Mouse (Mus musculus) heart, embryonic 11.5 days (tissue): Measurements from ENCODE around the gene Gm21976. TPM values are rescaled to one million over a fixed set of nuclear protein-coding genes. Genes with fewer than 3 reads are reported as not detected.

Experiments
- ATAC-seq: fragments of 200-750 bp; cut with Nextera tagmentation; replicated peaks from 2 replicates; pipeline ENCODE4 v1.8.0; 2017; ENCODE audit warnings: moderate library complexity; ENCODE audit not compliant: insufficient number of reproducible peaks, low FRiP score, low TSS enrichment
- H3K27ac ChIP-seq: fragments of 300-500 bp; sonication (generic); 2 replicates; pipeline ENCODE4 v1.5.1; 2014; ENCODE audit warnings: mild to moderate bottlenecking, low read depth, low read length
- H3K27me3 ChIP-seq: fragments of 300-500 bp; sonication (generic); 2 replicates; pipeline ENCODE4 v1.6.1; 2014; ENCODE audit warnings: mild to moderate bottlenecking, low read length, mixed read lengths; ENCODE audit not compliant: control insufficient read depth, insufficient read depth
- H3K36me3 ChIP-seq: fragments of 300-500 bp; sonication (generic); 2 replicates; pipeline ENCODE4 v1.6.1; 2014; ENCODE audit warnings: mild to moderate bottlenecking, low read length, moderate library complexity, mixed read lengths; ENCODE audit not compliant: control insufficient read depth, insufficient read depth
- H3K4me1 ChIP-seq: fragments of 300-500 bp; sonication (generic); 2 replicates; pipeline ENCODE4 v1.6.1; 2014; ENCODE audit warnings: low read length; ENCODE audit not compliant: control insufficient read depth, insufficient read depth
- H3K4me2 ChIP-seq: fragments of 300-500 bp; sonication (generic); 2 replicates; pipeline ENCODE4 v1.6.1; 2014; ENCODE audit warnings: mild to moderate bottlenecking, moderate library complexity
- H3K4me3 ChIP-seq: fragments of 300-500 bp; sonication (generic); 2 replicates; pipeline ENCODE4 v1.5.1; 2014; ENCODE audit warnings: low read depth, low read length
- H3K9ac ChIP-seq: fragments of 300-500 bp; sonication (generic); 2 replicates; pipeline ENCODE4 v1.6.1; 2014; ENCODE audit warnings: mild to moderate bottlenecking, low read depth, low read length, moderate library complexity
- H3K9me3 ChIP-seq: fragments of 300-500 bp; sonication (generic); replicated peaks from 2 replicates; pipeline ENCODE4 v1.6.1; 2016; ENCODE audit warnings: low read length; ENCODE audit not compliant: control insufficient read depth
- WGBS: fragments of 180-500 bp; shearing (Covaris S2); extraction: QIAGEN DNeasy Blood & Tissue Kit; methylation state at CpG from one replicate; pipeline ENCODE4 v1.1.7; 2014; ENCODE audit not compliant: insufficient replicate concordance; 5-methylcytosine and 5-hydroxymethylcytosine counted together
- polyA plus RNA-seq: library from polyadenylated mRNA; unstranded; fragments of >200 nt; fragmentation: Nextera tagmentation; extraction: Ambion mirVana; gene quantifications from 2 replicates; pipeline ENCODE4 v1.2.1, GENCODE M21; 2014

Gm21976 gene
- polyA plus RNA-seq = not detected in 2 replicates

DNA sequence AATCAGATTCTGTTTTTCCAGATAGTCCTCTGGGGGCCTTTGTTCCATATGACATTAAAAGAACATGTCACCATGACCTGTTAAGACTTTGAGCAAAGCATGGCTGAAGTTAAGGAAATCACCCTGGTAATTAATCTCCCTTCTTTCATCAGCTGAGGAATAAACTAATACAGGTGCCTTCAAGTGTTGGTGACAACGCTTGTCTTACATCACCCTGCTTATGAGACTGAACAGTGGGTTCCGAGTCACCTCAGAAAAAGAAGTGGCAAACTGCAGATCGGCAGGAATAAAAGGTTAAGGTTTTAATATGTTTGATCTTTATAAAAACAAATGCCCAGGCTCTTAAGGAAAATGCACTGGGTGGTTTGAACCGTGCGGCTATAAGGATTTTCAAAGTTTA is at the start of gene Gm21976:
Gene Gm21976, plus strand, starts transcription at position 202 of the 400 bp plus-strand sequence.
- Histone ChIP-seq H3K27ac (no peak within 1 kb of the TSS), H3K4me1 (no peaks in the 10 kb centered on the region), H3K9me3 (no peaks in the 10 kb centered on the region), H3K27me3 (no peaks in the 10 kb centered on the region), H3K36me3 (no peaks in the 10 kb centered on the region), H3K9ac (no peak within 1 kb of the TSS), H3K4me3 (no peak within 1 kb of the TSS), H3K4me2 (no peak within 1 kb of the TSS)
- WGBS = 84% methylated on average over 5 of the region's 5 CpGs
- no peak for ATAC-seq

DNA sequence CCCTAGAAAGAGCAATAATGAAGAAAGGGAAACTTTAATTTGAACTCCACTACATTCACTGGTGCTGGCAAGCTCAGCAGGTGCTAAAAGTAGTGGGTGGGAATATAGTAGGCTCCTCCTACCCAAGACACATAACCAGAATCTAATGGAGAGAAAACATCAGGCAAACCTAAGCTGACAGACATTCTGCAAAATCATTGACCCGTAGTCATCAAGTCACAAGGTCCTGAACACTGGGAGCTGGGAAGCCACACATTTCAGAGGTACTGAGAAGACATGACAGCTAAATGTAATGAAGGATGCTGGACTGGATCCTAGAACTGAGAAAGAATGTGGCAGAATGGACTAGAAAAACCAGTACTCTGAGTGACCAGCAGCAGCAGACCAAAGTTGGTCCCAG is 49.2 kb upstream of the Gm21976 start:
- H3K36me3 ChIP-seq = no peaks in the 10 kb centered on the region
- no peak overlapping the region for H3K9ac ChIP-seq
- no peak for ATAC-seq
- H3K4me3 ChIP-seq = no peak overlapping the region
- H3K27ac ChIP-seq = no peak overlapping the region
- no peaks in the 10 kb centered on the region for H3K9me3 ChIP-seq
- H3K4me2 ChIP-seq = no peak overlapping the region
- 81% methylated on average over 1 of the region's 1 CpGs for WGBS
- no peaks in the 10 kb centered on the region for H3K4me1 ChIP-seq
- H3K27me3 ChIP-seq = no peaks in the 10 kb centered on the region; the same call in 1 of the 2 replicates

DNA sequence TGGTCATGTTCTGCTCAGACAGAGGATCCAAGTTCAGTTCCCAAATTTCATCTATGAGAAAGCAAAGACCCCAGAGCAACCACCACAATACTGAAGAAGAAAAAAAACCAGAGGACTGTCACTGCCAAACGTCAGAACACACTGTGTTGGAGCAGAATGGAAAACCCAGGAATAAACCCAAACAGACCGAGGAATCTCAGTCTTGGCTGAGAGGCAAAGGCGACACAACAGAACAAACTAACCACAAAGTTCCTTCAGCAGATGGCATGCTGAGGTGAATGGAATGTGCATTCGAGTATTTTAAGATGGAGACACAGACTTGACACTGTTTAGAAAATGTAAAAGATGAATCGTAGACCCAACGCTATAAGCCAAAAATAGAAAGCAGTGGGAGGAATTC is 44.2 kb upstream of the Gm21976 start:
- Histone ChIP-seq H3K4me3 (no peak overlapping the region), H3K4me1 (no peaks in the 10 kb centered on the region), H3K27ac (no peak overlapping the region), H3K9ac (no peak overlapping the region), H3K27me3 (no peaks in the 10 kb centered on the region), H3K4me2 (no peak overlapping the region), H3K36me3 (no peaks in the 10 kb centered on the region), H3K9me3 (no peaks in the 10 kb centered on the region)
- 63% methylated on average over 6 of the region's 6 CpGs for WGBS
- no peak for ATAC-seq

DNA sequence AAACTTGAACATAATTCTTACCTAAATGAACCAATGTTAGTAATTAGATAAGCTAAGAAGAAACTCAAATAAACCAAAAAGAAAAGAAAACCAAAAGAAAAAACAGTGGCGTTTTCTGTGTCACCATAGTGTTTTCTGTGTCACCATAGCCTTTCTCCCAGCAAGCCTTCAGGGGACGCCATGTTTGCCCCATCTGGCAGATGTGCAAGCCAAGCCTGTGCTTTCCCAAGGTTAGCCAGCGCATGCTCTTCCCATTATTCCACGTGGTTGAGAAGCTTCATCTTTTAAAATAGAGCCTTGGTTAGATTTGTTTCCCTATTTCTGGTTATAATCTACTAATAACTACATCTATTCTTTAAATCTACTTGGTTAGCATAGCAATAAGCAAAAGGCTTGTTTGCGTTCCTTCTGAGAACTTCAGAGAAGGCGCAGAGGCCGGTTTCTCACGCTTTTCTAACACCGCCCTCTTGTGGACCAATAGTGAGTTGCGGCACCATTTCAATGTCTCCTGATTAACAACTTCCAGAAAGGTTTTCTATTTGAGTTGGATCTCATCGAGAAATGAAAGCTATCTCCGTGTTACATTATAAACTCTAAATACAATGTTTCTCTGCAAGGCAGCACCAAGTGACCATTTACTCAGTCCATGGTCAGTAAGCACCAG is 39.6 kb upstream of the Gm21976 start:
- no peak overlapping the region for H3K27ac ChIP-seq
- ATAC-seq = no peak
- 18% methylated on average over 12 of the region's 12 CpGs for WGBS

DNA sequence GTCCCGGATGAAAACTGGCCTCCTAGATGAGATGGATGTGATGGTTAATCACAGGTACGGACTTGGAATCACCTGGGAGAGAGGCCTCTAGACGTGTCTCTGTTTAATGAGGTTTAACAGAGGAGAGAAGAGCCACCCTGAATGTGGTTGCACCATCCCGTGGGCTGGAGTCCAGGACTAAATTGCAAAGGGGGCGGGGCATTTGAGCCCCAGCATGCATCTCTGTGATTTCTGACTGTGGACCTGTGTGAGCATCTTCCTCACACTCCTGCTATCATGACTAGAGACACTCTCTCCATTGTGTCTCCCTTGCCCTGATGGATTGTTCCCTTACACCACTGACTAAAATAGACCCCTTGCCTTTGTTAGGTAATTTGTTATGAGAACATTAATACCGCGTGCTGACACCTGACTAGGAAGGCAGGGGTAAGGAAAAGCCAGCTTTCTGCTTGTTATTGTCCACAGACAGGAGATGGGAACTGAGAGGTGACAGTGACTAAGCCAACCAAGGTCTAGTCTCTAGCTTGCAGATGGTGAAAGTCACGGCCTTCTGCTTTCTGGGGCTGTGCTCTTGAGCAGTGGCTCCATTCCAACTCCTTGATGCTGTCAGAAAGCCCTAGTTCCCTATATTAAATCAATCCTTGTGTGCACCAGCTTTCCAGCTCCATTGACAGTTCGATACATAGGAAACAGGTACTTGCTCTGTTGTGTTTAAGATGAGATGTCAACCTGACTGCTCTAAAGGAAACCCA is 38.0 kb upstream of the Gm21976 start:
- no peak overlapping the region for H3K4me2 ChIP-seq
- no peak overlapping the region for H3K9ac ChIP-seq
- H3K4me1 ChIP-seq = no peaks in the 10 kb centered on the region
- no peak for ATAC-seq
- no peaks in the 10 kb centered on the region for H3K36me3 ChIP-seq
- H3K27me3 ChIP-seq = no peaks in the 10 kb centered on the region
- no peak overlapping the region for H3K4me3 ChIP-seq
- no peaks in the 10 kb centered on the region for H3K9me3 ChIP-seq
- H3K27ac ChIP-seq = no peak overlapping the region
- 70% methylated on average over 9 of the region's 9 CpGs for WGBS

More for the DNA sequence above, 39.6 kb upstream of the Gm21976 start:
- Histone ChIP-seq H3K4me2 (no peak overlapping the region), H3K9me3 (no peaks in the 10 kb centered on the region), H3K4me1 (no peaks in the 10 kb centered on the region), H3K4me3 (no peak overlapping the region), H3K27me3 (no peaks in the 10 kb centered on the region), H3K36me3 (no peaks in the 10 kb centered on the region), H3K9ac (no peak overlapping the region)

DNA sequence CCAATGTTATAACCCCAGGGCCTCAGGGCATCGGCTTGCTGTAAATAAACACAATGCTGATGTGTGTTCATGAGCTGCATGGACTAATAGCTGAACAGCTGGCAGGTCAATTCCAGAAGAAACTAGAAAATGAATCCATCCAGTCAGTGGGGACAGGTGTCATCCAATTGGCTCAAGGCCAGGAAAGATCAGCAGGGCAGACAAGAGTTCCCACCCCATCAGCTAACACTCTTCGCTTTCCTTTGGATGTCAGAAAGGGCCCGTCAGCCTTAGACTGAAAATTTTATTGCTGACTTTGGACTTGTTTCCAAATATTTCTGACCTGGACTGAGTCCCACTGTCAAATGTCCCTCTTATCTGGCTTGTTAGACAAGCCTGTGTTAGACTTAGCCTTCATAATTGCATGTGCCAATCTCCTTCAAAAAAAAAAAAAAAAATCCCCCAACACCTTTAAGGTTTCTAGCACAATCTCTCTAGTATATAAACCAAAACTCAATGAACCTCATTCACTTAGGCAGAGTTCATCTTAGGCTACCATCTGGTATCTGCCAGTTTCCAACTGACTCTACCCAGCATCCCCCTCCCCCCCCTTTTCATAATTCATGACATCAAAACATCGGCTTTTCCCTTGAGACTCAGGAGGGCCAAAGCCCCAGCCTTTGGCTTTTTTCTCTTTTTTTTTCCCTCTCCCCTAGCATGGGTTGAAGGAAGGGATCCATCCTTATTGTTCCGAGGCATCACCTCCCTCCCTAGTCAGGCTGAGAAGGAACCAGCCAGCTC is 34.9 kb upstream of the Gm21976 start:
- Histone ChIP-seq H3K36me3 (no peaks in the 10 kb centered on the region), H3K4me3 (no peak overlapping the region), H3K27me3 (no peaks in the 10 kb centered on the region), H3K9ac (no peak overlapping the region), H3K4me1 (no peaks in the 10 kb centered on the region), H3K4me2 (no peak overlapping the region), H3K27ac (no peak overlapping the region), H3K9me3 (no peaks in the 10 kb centered on the region)
- 59% methylated on average over 5 of the region's 5 CpGs for WGBS
- no peak for ATAC-seq

DNA sequence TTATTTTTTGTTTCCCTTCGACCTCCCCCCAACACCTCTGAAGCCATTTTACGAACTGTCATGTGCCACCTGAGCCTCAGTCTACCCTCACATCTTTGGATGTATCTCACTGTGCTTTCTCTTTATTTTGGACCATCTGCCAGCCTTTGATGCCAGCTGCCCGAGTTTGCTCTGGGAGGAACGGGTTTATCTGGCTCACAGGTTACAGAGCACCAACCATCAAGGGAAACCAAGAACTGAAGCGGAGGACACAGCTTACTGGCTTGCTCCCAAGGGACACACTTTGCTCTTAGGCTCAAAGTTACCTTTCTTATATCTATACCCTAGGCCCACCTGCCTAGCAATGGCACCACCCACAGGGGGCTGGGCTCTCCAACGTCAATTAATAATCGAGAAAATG is 34.3 kb upstream of the Gm21976 start:
- no peak overlapping the region for H3K4me3 ChIP-seq
- no peak for ATAC-seq
- H3K36me3 ChIP-seq = peaks cover 4% of the 10 kb centered on the region; the same call in 1 of the 2 replicates
- H3K9me3 ChIP-seq = no peaks in the 10 kb centered on the region
- no peak overlapping the region for H3K4me2 ChIP-seq
- H3K27me3 ChIP-seq = no peaks in the 10 kb centered on the region
- H3K27ac ChIP-seq = no peak overlapping the region
- no peaks in the 10 kb centered on the region for H3K4me1 ChIP-seq
- no peak overlapping the region for H3K9ac ChIP-seq
- 71% methylated on average over 7 of the region's 7 CpGs for WGBS

DNA sequence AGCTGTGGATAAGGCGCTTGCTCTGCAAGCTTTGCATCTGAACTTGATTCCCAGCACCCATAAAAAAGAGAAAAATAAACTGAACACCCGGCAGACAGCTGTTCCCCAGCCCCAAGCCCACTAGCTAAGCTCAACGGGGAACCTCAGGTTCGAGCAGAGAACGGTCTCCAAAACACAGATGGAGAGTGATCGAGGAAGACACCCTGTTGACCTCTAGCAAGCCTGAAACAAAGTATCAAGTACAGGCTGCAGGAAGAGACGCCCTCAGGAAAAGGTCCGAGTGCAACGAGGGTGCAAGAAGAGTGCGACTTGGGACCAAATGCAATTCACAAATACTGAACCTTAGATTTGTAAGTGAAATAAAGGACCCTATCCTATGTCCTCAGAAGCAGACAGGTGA is 30.1 kb upstream of the Gm21976 start:
- H3K4me2 ChIP-seq = no peak overlapping the region
- H3K9me3 ChIP-seq = no peaks in the 10 kb centered on the region
- H3K4me1 ChIP-seq = no peaks in the 10 kb centered on the region
- H3K9ac ChIP-seq = no peak overlapping the region
- no peaks in the 10 kb centered on the region for H3K27me3 ChIP-seq
- ATAC-seq = no peak
- no peak overlapping the region for H3K4me3 ChIP-seq
- no peak overlapping the region for H3K27ac ChIP-seq
- H3K36me3 ChIP-seq = peaks cover 12% of the 10 kb centered on the region
- WGBS = 85% methylated on average over 10 of the region's 10 CpGs
